Mouse (Mus musculus) neural tube, embryonic 12.5 days (tissue): ENCODE results near the gene Ptpre. TPM values are rescaled to one million over a fixed set of nuclear protein-coding genes. Genes with fewer than 3 reads are reported as not detected.

Source experiments
- microRNA counts: library from miRNA; unstranded; fragments of <30 nt; microRNA quantifications from one replicate; lab custom pipeline; 2017
- microRNA-seq: library from miRNA; unstranded; fragments of <30 nt; microRNA quantifications from one replicate; pipeline ENCODE4, GENCODE M21; 2017
- polyA plus RNA-seq: library from polyadenylated mRNA; unstranded; fragments of >200 nt; fragmentation: Nextera tagmentation; extraction: Ambion mirVana; gene quantifications from 2 replicates; pipeline ENCODE4 v1.2.1, GENCODE M21; 2016

Ptpre gene
- polyA plus RNA-seq, 1 experiment from 2014 or later: 2.3 TPM

MicroRNA genes within 50 kb of the gene (microRNA counts, 519-probe panel; counts per million panel counts)
- 342 counts per million, percentile 67 among the panel's probes with 10 or more counts for microRNA mmu-miR-1962 (lab: Ali Mortazavi, UCI)

Small RNA genes within 50 kb of the gene (microRNA-seq; reads per million reads assigned to microRNA genes)
- gene Mir1962: not detected

Other genes with a start within 250 kb of the Ptpre start
- not detected in 2 replicates for gene Foxi2, start 127.2 kb upstream of the Ptpre start, polyA plus RNA-seq
- not detected in 2 replicates for gene Clrn3, start 8.8 kb upstream of the Ptpre start, polyA plus RNA-seq
- gene Mki67, start 178.9 kb downstream of the Ptpre start, polyA plus RNA-seq: 28.8 and 31.4 TPM in 2 replicates